Mouse (Mus musculus): ENCODE results near the gene Txn2. TPM values are rescaled to one million over a fixed set of nuclear protein-coding genes. Genes with fewer than 3 reads are reported as not detected.

The Txn2 gene
- polyA plus RNA-seq, 1 experiment from 2014 or later, result 225 TPM

DNA sequence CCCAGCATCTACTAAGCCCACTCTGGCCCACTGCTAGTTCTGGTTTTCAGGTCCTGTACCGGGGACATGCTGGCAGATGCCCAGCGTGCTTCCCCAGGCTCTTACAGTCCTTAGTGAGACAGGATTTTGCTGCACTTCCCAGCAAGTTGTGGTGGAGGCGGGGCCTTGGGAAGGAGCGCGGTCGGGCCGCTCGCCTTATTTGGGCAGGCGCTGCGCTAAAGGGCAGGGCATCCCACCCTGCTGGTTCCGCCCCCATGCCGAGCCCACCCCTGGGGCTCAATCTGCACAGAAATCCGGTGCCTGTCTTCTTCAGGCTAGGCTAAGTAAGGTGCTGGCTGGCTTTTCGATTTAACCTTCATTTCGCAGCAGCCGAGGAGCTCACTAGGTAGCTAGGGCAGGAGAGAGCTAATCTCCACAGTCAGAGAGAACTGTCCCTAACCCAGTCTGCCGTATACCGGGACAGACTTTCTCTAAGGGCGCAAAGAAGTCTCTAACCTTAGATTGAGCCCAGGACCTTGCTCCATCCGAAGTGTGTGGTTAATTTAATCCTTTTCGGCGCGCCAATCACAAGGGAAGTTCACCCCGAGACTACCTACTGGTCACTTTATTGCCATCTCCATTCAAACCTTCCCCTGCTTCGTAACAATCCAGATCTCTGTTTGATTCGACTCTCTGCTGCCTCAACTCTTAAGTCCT is 23.4 kb downstream of the Txn2 start:
- peak overlapping the region; percentile 59 for H3K4me2 ChIP-seq (replicated peaks)
- H3K9me3 ChIP-seq (replicated peaks), result no peaks in the 10 kb centered on the region
- peak overlapping the region; percentile 79 for H3K27ac ChIP-seq (replicated peaks)
- peak overlapping the region; percentile 37 for H3K4me3 ChIP-seq (replicated peaks)
- 5% methylated on average over 26 of the region's 26 CpGs for WGBS
- H3K36me3 ChIP-seq, result no peaks in the 10 kb centered on the region
- H3K4me1 ChIP-seq, result peaks cover 32% of the 10 kb centered on the region
- peak; percentile 87 for ATAC-seq (ENCODE audit: insufficient number of reproducible peaks, low FRiP score, low TSS enrichment, low read depth)
- H3K27me3 ChIP-seq, result no peaks in the 10 kb centered on the region
- peak overlapping the region; percentile 6; the same call in 1 of the 2 replicates for H3K9ac ChIP-seq

DNA sequence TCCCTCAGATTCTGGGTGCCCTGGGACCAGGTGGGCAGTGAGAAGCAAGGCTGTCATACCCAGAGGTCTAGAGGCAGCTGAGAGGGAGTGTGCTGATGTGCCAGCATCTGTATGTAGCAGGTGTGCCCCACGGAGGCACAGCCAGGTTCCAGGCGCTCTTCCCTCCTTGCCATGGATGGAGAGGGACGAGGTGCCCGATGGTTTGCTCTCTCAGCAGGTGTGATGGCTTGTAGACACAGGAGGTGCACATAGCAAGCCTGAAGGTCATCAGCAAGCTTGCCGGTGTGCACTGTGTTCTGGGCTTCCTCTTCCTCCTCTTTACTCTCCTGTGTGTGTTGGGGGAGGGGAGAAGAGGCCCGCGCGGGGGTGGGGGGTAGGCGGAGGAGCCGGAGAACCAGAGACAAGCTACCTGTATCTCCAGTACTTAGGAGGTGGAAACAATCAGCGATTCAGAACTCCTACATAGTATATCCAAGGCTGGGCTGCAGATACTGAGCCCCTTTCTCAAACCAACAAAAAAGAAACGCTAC is 24.4 kb downstream of the Txn2 start:
- Histone ChIP-seq H3K36me3 (no peaks in the 10 kb centered on the region), H3K9ac (no peak overlapping the region), H3K4me2 (replicated peaks) (no peak overlapping the region), H3K27me3 (no peaks in the 10 kb centered on the region), H3K9me3 (replicated peaks) (no peaks in the 10 kb centered on the region), H3K4me3 (replicated peaks) (no peak overlapping the region), H3K4me1 (peaks cover 32% of the 10 kb centered on the region), H3K27ac (replicated peaks) (peak overlapping the region; percentile 79; the same call in 1 of the 2 replicates)
- WGBS, result 33% methylated on average over 12 of the region's 12 CpGs
- ATAC-seq (ENCODE audit: insufficient number of reproducible peaks, low FRiP score, low TSS enrichment, low read depth), result no peak

DNA sequence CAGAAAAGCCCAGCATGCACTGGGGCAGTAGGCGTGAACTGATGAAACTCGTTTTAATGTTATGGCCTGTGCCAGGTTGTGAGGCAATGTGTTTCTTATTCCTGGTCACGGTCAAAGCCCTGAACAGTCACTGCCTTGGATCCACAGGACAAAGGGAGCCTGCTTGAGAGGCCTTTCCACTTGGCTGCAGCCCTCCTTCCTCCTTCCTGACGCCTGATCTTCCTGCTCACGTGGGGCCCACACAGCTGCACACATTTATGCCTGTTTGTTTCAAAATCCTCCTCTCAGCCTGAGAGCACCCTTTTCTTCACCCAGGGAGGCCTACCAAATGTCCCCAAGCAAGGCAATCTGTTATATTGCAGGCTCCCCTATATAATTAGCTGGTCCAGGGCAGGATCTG is 25.6 kb downstream of the Txn2 start:
- no peaks in the 10 kb centered on the region for H3K36me3 ChIP-seq
- H3K9me3 ChIP-seq (replicated peaks), result no peaks in the 10 kb centered on the region
- no peak overlapping the region for H3K9ac ChIP-seq
- peak overlapping the region; percentile 18; the same call in 1 of the 2 replicates for H3K27ac ChIP-seq (replicated peaks)
- H3K4me3 ChIP-seq (replicated peaks), result no peak overlapping the region
- no peak overlapping the region for H3K4me2 ChIP-seq (replicated peaks)
- 39% methylated on average over 5 of the region's 5 CpGs for WGBS
- ATAC-seq (ENCODE audit: insufficient number of reproducible peaks, low FRiP score, low TSS enrichment, low read depth), result no peak
- peaks cover 32% of the 10 kb centered on the region for H3K4me1 ChIP-seq
- no peaks in the 10 kb centered on the region for H3K27me3 ChIP-seq

DNA sequence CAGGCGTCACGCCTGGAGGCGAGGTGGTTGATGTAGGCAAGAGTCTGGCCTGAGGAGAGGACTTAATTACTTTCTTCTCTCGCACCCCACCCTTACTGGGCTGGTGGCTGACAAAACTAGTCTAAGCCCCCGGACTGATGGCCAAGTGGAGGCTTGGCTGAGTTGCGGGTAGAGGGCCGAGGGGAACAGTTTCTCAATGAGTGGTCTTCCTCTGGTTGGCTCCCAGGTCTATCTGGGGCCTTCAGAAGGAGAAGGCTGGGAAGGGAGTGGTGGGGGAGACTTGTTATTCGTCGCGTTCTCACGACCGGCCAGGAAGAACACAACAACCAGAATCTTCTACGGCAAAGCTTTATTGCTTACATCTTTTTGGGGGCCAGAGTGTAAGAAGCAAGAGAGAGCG is 33.9 kb downstream of the Txn2 start:
- no peaks in the 10 kb centered on the region for H3K36me3 ChIP-seq
- WGBS, result 76% methylated on average over 13 of the region's 14 CpGs
- no peaks in the 10 kb centered on the region for H3K9me3 ChIP-seq (replicated peaks)
- H3K4me2 ChIP-seq (replicated peaks), result no peak overlapping the region
- no peak overlapping the region for H3K27ac ChIP-seq (replicated peaks)
- no peaks in the 10 kb centered on the region for H3K27me3 ChIP-seq
- H3K4me1 ChIP-seq, result no peaks in the 10 kb centered on the region
- no peak overlapping the region for H3K9ac ChIP-seq
- H3K4me3 ChIP-seq (replicated peaks), result no peak overlapping the region
- ATAC-seq (ENCODE audit: insufficient number of reproducible peaks, low FRiP score, low TSS enrichment, low read depth), result no peak

DNA sequence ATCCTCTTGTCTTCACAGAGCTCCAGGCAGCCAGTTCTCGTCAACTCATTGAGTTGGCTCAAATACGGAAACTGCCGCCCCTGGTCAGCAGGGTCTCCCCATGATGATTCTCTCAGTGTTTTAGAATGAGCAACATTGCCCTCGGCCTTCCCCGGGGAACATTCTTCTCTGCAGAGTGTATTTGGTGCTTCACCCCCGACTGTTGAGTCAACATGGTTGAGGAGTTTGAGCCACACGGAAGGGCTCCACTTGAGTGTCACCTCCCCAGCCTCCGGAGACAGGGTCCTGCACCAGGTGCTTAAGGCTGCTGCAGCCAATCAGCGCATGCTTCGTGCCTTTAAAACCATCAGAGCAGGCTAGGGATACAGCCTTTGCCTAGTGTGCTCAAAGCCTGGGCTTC is 35.5 kb downstream of the Txn2 start:
- 66% methylated on average over 10 of the region's 10 CpGs for WGBS
- Histone ChIP-seq H3K9ac (no peak overlapping the region), H3K4me2 (replicated peaks) (no peak overlapping the region), H3K9me3 (replicated peaks) (no peaks in the 10 kb centered on the region), H3K27me3 (no peaks in the 10 kb centered on the region), H3K27ac (replicated peaks) (no peak overlapping the region), H3K4me3 (replicated peaks) (no peak overlapping the region), H3K4me1 (0 out of 2 replicates have a peak, but pooled peaks cover 2% of the 10 kb centered on the region), H3K36me3 (no peaks in the 10 kb centered on the region)
- no peak for ATAC-seq (ENCODE audit: insufficient number of reproducible peaks, low FRiP score, low TSS enrichment, low read depth)

DNA sequence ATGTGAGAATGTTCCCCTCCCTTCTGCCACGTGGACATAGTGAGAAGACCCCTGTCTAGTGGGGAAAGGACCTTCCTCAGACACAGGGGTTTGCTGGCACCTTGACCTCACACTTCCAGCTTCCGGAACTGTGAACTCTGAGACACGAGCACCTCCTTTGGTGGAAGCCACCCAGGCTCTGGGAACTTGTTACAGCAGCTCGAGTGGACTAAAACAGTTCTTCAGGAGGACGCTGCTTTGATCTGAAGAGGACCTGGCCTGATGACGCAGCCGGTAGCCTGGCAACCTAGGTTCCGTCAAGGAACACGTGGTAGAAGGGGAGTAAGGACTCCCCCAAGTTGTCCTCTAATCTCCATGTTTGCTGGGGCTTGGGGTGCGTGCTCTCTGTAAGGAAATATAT is 36.4 kb downstream of the Txn2 start:
- Histone ChIP-seq H3K4me2 (replicated peaks) (no peak overlapping the region), H3K9ac (no peak overlapping the region), H3K9me3 (replicated peaks) (no peaks in the 10 kb centered on the region), H3K27me3 (no peaks in the 10 kb centered on the region), H3K36me3 (no peaks in the 10 kb centered on the region), H3K4me1 (0 out of 2 replicates have a peak, but pooled peaks cover 4% of the 10 kb centered on the region), H3K4me3 (replicated peaks) (no peak overlapping the region), H3K27ac (replicated peaks) (no peak overlapping the region)
- 85% methylated on average over 10 of the region's 10 CpGs for WGBS
- no peak for ATAC-seq (ENCODE audit: insufficient number of reproducible peaks, low FRiP score, low TSS enrichment, low read depth)

DNA sequence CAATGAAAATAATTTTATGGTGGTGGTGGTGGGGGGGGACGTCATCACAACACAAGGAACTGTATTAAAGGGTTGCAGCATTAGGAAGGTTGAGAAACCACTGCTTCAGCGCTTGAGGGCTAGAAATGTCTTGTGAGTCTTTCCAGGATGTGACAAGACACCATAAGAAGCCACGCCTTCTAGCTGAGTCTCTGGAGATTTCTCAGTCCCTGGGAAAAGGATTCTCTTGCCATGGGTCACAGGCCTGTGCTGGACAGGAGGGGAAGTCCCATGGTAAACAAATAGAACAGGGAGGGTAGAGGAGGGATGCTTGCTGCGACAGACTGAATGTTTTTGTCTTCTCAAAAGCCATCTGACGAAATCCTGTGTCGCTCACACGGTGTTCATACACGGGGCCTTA is 37.0 kb downstream of the Txn2 start:
- WGBS, result 76% methylated on average over 8 of the region's 8 CpGs

DNA sequence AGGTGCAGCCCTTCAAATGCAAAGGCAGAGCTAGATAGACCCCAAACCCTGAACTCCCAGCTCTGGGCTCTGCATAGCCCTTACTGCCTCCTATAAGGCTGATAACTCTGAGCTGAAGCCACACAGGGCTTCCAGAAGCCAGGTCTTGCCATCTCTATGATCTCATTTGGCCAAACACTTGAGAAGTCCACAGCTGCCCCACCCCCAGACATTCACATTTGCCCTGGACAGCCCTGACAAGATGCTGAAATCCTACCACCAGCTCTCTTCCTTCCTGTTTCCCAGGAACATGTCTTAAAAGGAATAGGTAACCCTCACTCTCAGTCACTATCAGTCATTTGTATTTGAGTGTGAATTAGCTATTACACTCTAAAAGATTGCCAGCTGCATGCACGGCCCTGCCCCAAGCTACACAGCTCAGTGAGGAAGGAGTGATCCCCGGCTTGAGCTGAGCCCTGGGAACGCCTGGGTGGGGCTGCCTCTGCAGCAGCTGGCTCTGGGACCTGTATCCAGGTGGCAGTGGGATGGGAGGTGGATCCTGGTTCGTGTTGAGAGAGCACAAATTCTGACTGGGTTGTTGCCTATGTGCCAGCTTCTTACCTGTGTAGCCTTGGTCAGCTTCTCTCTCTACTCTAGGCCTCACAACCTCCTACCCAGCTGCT is 38.9 kb downstream of the Txn2 start:
- no peak overlapping the region for H3K9ac ChIP-seq
- ATAC-seq (ENCODE audit: insufficient number of reproducible peaks, low FRiP score, low TSS enrichment, low read depth), result no peak
- H3K36me3 ChIP-seq, result no peaks in the 10 kb centered on the region
- no peaks in the 10 kb centered on the region for H3K9me3 ChIP-seq (replicated peaks)
- no peak overlapping the region for H3K4me2 ChIP-seq (replicated peaks)
- H3K27ac ChIP-seq (replicated peaks), result no peak overlapping the region
- H3K4me3 ChIP-seq (replicated peaks), result no peak overlapping the region
- no peaks in the 10 kb centered on the region for H3K27me3 ChIP-seq
- 31% methylated on average over 4 of the region's 4 CpGs for WGBS
- 0 out of 2 replicates have a peak, but pooled peaks cover 4% of the 10 kb centered on the region for H3K4me1 ChIP-seq

More for the DNA sequence above, 37.0 kb downstream of the Txn2 start:
- no peaks in the 10 kb centered on the region for H3K9me3 ChIP-seq (replicated peaks)
- H3K4me1 ChIP-seq, result 0 out of 2 replicates have a peak, but pooled peaks cover 4% of the 10 kb centered on the region
- no peak overlapping the region for H3K4me2 ChIP-seq (replicated peaks)
- H3K4me3 ChIP-seq (replicated peaks), result no peak overlapping the region
- no peaks in the 10 kb centered on the region for H3K36me3 ChIP-seq
- ATAC-seq (ENCODE audit: insufficient number of reproducible peaks, low FRiP score, low TSS enrichment, low read depth), result no peak
- H3K27ac ChIP-seq (replicated peaks), result no peak overlapping the region
- no peaks in the 10 kb centered on the region for H3K27me3 ChIP-seq
- H3K9ac ChIP-seq, result no peak overlapping the region

DNA sequence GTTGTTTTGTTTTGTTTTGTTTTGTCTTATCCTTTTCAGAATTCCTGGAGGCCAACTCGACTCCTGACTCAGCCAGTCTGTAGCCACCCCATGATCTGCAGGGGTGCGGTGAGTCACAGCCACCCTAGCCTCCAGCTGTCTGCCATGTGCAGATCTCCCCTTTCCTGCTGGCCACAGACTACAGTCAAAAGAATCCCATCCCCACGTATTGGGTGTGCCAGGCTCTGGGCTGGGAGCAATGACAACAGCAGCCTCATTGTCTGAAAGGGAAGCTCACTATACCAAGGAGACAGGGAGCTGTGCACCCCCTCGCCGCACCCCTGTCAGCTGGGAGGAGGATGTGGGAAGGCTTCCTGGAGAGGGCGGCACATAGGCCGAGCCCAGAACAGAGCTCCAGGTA is 40.5 kb downstream of the Txn2 start:
- 48% methylated on average over 7 of the region's 7 CpGs for WGBS
- H3K9ac ChIP-seq, result no peak overlapping the region
- peaks cover 8% of the 10 kb centered on the region for H3K4me1 ChIP-seq
- no peaks in the 10 kb centered on the region for H3K27me3 ChIP-seq
- no peak overlapping the region for H3K27ac ChIP-seq (replicated peaks)
- no peak overlapping the region for H3K4me2 ChIP-seq (replicated peaks)
- ATAC-seq (ENCODE audit: insufficient number of reproducible peaks, low FRiP score, low TSS enrichment, low read depth), result no peak
- H3K36me3 ChIP-seq, result no peaks in the 10 kb centered on the region
- no peaks in the 10 kb centered on the region for H3K9me3 ChIP-seq (replicated peaks)
- no peak overlapping the region for H3K4me3 ChIP-seq (replicated peaks)

DNA sequence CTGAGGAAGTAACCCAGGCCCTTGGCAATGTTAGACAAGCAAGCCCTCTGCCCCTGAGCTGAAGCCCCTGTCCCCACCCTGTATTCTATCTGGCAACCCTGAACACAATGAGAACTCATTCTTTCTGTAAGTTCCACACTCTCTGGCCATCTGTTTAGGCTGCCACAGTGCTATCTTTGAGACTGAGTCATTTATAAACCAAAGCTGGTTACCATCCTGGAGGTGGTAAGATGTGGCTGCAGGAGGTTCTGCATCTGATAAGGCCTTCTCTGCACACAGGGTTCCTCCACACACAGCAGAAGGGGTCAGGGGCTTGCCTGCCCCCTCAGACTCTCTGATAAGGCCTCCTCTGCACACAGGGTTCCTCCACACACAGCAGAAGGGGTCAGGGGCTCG is 41.7 kb downstream of the Txn2 start:
- H3K9ac ChIP-seq, result no peak overlapping the region
- ATAC-seq (ENCODE audit: insufficient number of reproducible peaks, low FRiP score, low TSS enrichment, low read depth), result no peak
- H3K27ac ChIP-seq (replicated peaks), result no peak overlapping the region
- no peak overlapping the region for H3K4me3 ChIP-seq (replicated peaks)
- H3K4me1 ChIP-seq, result peaks cover 20% of the 10 kb centered on the region
- H3K9me3 ChIP-seq (replicated peaks), result no peaks in the 10 kb centered on the region
- no peaks in the 10 kb centered on the region for H3K36me3 ChIP-seq
- 69% methylated on average over 1 of the region's 1 CpGs for WGBS
- no peak overlapping the region for H3K4me2 ChIP-seq (replicated peaks)
- no peaks in the 10 kb centered on the region for H3K27me3 ChIP-seq

DNA sequence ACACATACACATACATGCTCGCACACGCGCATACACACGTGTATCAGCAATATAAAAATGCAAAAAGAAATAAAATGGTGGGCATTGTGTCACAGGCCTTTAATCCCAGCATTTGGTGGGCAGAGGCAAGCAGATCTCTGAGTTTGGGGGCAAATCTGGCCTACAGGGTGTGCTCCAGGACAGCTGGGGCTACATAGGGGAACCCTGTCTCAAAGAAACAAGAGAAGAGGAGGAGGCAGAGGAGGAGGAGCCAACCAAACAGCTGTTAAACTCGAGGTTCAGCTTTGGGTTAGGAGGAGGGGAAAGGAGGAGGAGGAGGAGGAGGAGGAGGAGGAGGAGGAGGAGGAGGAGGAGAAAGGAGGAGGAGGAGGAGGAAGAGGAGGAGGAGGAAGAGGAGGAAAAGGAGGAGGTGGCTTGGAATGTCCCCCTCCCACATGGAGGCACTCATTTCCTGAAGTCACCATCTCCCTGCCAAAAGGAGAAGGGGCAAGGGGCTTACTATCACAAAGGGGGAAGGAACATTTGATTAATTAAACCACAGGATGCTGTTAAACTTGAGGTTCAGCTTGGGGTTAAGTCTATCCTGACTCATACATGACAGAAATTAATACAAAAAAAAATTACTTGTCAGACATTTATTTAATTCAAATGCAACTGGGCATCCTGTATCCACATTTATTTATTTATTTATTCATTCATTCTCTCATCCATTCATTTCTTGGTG is 42.3 kb downstream of the Txn2 start:
- Histone ChIP-seq H3K36me3 (no peaks in the 10 kb centered on the region), H3K4me2 (replicated peaks) (no peak overlapping the region), H3K27me3 (no peaks in the 10 kb centered on the region), H3K9ac (no peak overlapping the region), H3K27ac (replicated peaks) (no peak overlapping the region), H3K4me1 (peaks cover 26% of the 10 kb centered on the region), H3K9me3 (replicated peaks) (no peaks in the 10 kb centered on the region), H3K4me3 (replicated peaks) (no peak overlapping the region)
- 74% methylated on average over 5 of the region's 5 CpGs for WGBS
- ATAC-seq (ENCODE audit: insufficient number of reproducible peaks, low FRiP score, low TSS enrichment, low read depth), result no peak

All from embryonic facial prominence, embryonic 15.5 days (tissue).